Mouse (Mus musculus) bone marrow, adult 2 months (tissue): ENCODE results near the gene Cdc42bpa. TPM values are rescaled to one million over a fixed set of nuclear protein-coding genes. Genes with fewer than 3 reads are reported as not detected.

Experiments
- H3K27ac ChIP-seq: fragments of 200-500 bp; 2 replicates; pipeline ENCODE4 v1.5.1; 2012; ENCODE audit warnings: low read depth, mild to moderate bottlenecking, control low read depth, inconsistent platforms, low read length; ENCODE audit not compliant: control insufficient read depth, poor library complexity, insufficient read depth
- H3K4me1 ChIP-seq: fragments of 200-500 bp; 2 replicates; pipeline ENCODE4 v1.6.1; 2011; ENCODE audit warnings: low read length; ENCODE audit not compliant: control insufficient read depth, insufficient read depth
- H3K4me3 ChIP-seq: fragments of 200-500 bp; replicated peaks from 2 replicates; pipeline ENCODE3; 2011; ENCODE audit warnings: mild to moderate bottlenecking, low read depth, low read length, control low read depth; ENCODE audit not compliant: control insufficient read depth
- CTCF ChIP-seq: fragments of 200-500 bp; IDR thresholded peaks from 2 replicates; pipeline ENCODE4 v1.5.1; 2011; ENCODE audit warnings: low read length, control low read depth; ENCODE audit not compliant: control insufficient read depth, insufficient read depth
- POLR2A ChIP-seq: fragments of 200-500 bp; IDR thresholded peaks from 2 replicates; pipeline ENCODE4 v1.6.1; 2011; ENCODE audit warnings: low read depth, mild to moderate bottlenecking, control low read depth, low read length, borderline replicate concordance; ENCODE audit not compliant: control insufficient read depth
- WGBS: fragments of 180-500 bp; shearing (Covaris S2); methylation state at CpG from one replicate; pipeline ENCODE4 v1.1.7; 2018; 5-methylcytosine and 5-hydroxymethylcytosine counted together
- polyA plus RNA-seq: library from polyadenylated mRNA; stranded (reverse); fragments of >200 nt; gene quantifications from 2 replicates; pipeline ENCODE4 v1.2.4, GENCODE M21; 2011; ENCODE audit warnings: low replicate concordance; ENCODE audit not compliant: missing spikeins, insufficient read depth, insufficient read length

Cdc42bpa gene
- polyA plus RNA-seq, 1 experiment, result 8.7 TPM

DNA sequence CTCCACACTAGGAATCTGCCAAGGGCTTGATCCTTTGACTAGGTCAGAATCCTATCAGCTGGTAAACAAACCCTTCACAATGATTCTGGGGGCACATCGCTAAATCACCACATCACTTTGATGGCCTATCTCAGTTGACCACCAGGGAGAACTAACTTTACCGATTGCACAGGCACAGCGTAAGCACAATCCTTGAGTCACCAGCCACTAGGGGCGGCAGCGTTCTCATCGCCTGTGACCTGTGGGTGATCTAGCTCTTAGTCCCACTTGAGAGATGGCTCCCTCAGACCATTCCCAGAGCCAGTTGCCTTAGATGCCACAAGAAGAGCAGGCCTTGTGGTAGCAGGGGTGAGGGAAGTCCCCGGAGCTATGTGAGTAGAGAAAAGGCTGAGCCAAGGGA, 31.4 kb upstream of the Cdc42bpa start:
- Histone ChIP-seq H3K27ac (no peak overlapping the region), H3K4me1 (no peaks in the 10 kb centered on the region), H3K4me3 (no peak overlapping the region)
- TF ChIP-seq CTCF, result 0 out of 2 replicates have a peak, but pooled peaks have one; percentile 11
- TF ChIP-seq POLR2A, result no peak
- WGBS, result 66% methylated on average over 7 of the region's 7 CpGs

DNA sequence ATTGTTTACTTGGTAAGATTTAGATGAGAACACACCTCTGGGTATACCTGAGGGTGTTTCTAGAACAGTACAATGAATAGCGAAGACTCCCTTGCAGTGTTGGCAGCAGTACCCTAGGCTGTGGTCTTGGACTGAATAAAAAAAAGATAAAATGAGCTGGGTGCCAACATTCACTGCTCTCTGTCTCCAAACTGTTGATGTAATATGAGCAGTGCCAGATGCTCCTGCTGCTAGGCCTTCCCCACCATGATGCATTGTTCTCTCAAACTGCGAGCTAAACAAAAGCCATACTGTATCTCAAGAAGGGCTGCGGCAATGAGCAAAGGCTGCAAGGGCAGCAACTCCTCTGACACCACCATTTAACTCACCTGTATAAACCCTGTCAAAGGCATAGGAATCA, 29.0 kb upstream of the Cdc42bpa start:
- Histone ChIP-seq H3K27ac (no peak overlapping the region), H3K4me1 (no peaks in the 10 kb centered on the region), H3K4me3 (no peak overlapping the region)
- no peak for TF ChIP-seq POLR2A
- TF ChIP-seq CTCF, result no peak
- 97% methylated on average over 3 of the region's 3 CpGs for WGBS

DNA sequence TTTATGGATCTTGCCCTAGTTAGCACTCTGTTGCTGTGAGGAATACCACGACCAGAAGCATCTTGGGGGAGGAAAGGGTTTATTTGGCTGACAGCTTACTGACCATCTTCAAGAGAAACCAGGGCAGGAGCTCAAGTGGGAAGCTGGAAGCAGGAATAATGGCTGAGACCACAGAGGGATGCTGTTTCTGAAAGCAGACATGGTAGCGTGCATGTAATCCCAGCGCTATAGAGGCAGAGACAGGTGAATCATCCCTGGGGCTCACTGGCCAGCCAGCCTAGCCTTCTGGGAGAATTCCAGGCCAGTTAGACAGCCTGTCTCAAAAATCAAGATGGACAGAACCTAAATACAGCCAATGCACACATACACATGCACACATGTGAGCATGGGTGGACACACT, 26.2 kb upstream of the Cdc42bpa start:
- no peak overlapping the region for H3K27ac ChIP-seq
- 83% methylated on average over 3 of the region's 3 CpGs for WGBS
- H3K4me3 ChIP-seq, result no peak overlapping the region
- no peaks in the 10 kb centered on the region for H3K4me1 ChIP-seq
- TF ChIP-seq CTCF (no peak), POLR2A (no peak)

DNA sequence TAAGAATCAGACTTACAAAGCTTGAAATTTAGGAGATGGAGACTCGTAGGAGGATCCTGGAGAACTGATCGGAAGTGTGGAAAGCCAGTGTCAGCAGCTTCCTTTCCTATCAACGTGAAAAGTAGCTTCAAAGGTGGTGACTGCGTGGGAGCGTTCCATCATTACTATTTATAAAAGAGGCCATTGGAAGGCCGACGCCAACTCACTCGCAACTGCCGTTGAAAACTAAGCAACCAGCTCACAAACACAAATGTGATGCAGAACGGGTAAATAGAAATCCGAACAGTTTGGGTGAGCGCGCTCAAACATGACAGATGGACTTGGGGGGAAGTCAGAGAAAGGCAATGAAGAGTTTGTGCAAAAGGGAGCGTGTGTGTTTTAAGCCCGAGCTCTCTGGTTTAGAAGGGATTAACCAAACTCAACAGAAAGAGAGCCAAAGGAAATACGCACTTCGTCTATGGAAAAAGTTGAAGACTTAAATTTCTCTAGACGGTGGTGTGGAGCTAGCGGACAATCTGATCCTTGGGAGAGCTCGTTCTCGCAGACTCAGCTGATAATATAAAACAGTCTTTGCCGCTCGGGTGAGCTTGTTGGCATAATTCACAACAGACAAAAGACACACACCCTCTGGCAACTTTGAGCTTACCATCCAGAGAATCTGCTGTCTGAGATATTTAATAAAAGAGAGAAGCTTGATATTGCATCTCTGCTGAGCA, 20.0 kb upstream of the Cdc42bpa start:
- TF ChIP-seq CTCF (no peak), POLR2A (no peak)
- H3K27ac ChIP-seq, result no peak overlapping the region
- H3K4me1 ChIP-seq, result no peaks in the 10 kb centered on the region
- no peak overlapping the region for H3K4me3 ChIP-seq
- WGBS, result 85% methylated on average over 23 of the region's 23 CpGs

DNA sequence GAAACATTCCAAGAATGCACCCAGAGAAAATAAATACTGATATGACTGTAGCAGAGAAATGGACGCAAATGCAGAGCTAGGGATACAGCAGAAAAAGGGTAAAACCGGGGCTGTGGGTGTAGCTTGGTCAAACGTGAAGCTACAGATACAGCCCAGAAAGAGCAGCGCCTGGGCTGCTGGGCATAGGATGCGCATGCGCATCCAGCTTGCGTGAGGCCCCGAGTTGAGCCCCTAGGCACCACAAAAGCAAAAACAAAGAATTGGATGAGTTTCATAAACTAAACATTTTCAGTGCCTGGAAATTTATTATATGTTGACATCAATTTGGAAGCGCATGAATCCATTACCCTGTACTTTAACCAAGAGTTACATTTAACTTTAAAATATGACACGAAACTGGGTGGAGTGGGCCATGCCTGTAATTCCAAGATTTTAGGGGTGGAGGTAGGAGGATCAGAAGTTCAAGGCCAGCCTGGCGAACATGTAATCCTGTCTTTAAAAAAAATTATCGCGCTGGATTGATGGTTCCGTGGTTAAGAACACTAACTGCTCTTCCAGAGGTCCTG, 19.4 kb upstream of the Cdc42bpa start:
- Histone ChIP-seq H3K4me3 (no peak overlapping the region), H3K27ac (no peak overlapping the region), H3K4me1 (no peaks in the 10 kb centered on the region)
- 84% methylated on average over 14 of the region's 14 CpGs for WGBS
- no peak for TF ChIP-seq CTCF
- no peak for TF ChIP-seq POLR2A

DNA sequence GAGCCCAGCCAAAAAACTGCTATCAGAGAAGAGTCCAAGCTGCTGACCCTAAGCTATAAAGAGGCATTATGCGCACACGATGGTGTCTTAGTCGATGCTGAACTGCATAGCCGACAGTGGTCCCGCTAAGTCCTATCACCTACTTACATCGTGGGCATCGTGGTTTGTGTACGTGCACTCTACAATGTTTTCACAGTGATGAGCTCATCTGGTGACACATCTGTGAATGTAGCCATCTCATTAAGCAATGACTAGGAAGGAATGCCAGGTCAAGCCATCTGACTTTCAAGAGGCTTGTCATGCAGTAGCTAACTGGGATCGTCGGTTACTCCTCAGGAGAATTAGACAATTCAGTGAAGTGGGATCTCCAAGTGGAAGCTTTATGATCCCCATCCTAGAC, 15.3 kb upstream of the Cdc42bpa start:
- Histone ChIP-seq H3K27ac (no peak overlapping the region), H3K4me3 (no peak overlapping the region), H3K4me1 (no peaks in the 10 kb centered on the region)
- no peak for TF ChIP-seq POLR2A
- TF ChIP-seq CTCF, result no peak
- WGBS, result 82% methylated on average over 10 of the region's 10 CpGs

DNA sequence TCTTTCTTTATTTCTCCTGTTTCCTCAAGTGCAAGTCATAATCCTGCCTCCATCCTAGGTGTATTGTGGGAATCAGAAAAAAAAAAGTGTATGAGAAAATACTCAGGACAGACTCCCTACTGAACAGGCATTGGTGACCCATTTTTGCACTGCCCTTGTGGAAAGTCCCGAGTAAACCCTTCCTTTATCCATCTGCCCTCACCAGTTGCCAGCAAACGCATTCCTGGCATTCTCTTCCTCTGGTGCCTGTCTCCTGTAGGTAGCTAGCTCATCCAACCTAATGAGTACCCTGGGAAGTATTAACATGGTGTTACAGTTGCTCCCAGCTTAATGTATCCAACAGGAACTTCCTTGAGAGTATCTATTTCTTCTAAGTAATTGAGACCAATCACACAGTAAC, 13.7 kb upstream of the Cdc42bpa start:
- no peak for TF ChIP-seq POLR2A
- 70% methylated on average over 2 of the region's 2 CpGs for WGBS
- H3K27ac ChIP-seq, result no peak overlapping the region
- H3K4me3 ChIP-seq, result no peak overlapping the region
- H3K4me1 ChIP-seq, result no peaks in the 10 kb centered on the region

DNA sequence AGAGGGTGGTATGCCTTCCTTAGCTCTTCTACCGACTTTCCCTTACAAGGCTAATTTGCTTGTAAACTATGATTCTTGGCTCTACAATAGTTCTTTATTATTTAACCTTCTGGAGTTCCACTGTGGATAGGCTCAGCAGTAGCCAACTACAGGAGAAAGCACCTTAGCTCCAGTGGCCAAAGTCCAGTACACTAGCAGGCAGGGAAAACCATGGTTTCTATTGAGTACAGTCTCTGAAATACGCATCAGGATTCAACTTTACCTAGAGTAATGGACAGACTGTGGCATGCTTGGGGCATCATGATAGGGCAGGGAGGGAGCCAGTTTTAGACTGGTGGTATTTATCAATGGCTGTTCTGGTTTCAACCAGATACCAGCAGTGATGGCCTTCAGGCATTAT, 12.6 kb upstream of the Cdc42bpa start:
- WGBS, result 85% methylated on average over 2 of the region's 2 CpGs
- TF ChIP-seq POLR2A, result no peak
- no peak for TF ChIP-seq CTCF
- H3K27ac ChIP-seq, result no peak overlapping the region
- no peaks in the 10 kb centered on the region for H3K4me1 ChIP-seq
- no peak overlapping the region for H3K4me3 ChIP-seq
